In genomic region chr13:12864263-12864662, GRCm38 (mm10) we compare ENCODE assay signal across 13 mouse cellular contexts.
DNase-seq lines count a peak whose midpoint lies in the region; ATAC-seq and TF ChIP-seq lines count a peak whose summit lies in the region.
"Had no signal": no experiment of that assay in that cellular context is flagged by ENCODE, and none has a peak within 500 bp of the region (broad histone marks: within the 10 kb centered on the region; RNA-seq: fewer than 3 reads in every experiment).

No protein-coding gene starts in this region.

- no peak for DNase-seq in heart, postnatal 25 days (ENCODE audit: low spot score)
- no peak for DNase-seq in G1E (ENCODE audit: low spot score)
- DNase-seq in liver, postnatal 0 days, result no peak
- no peak for DNase-seq in adrenal gland, postnatal 10 days
- DNase-seq in left cerebral cortex, adult 11 months (ENCODE audit: low spot score), result no peak
- no peak for DNase-seq in lung, postnatal 4 days
- DNase-seq: adrenal gland, postnatal 14 days; cerebellum, postnatal 14 days; gastrocnemius, postnatal 36 days had no signal

- no peak overlapping the region for H3K4me3 ChIP-seq in heart, embryonic 14.5 days (ENCODE audit: control insufficient read depth in 1 of 2, insufficient read depth in 1 of 2, low read depth in 1 of 2, low read length in 2 of 2)
- no peak overlapping the region for H3K4me3 ChIP-seq in G1E (ENCODE audit: low read depth, low read length)
- no peak overlapping the region for H3K4me3 ChIP-seq in hindbrain, embryonic 12.5 days
- H3K4me3 ChIP-seq in liver, postnatal 0 days (ENCODE audit: low read depth, low read length), result no peak overlapping the region
- H3K4me3 ChIP-seq: left cerebral cortex, adult 2 months; neural tube, embryonic 12.5 days had no signal

- no peak overlapping the region for H3K4me2 ChIP-seq in heart, embryonic 14.5 days (ENCODE audit: low read length)
- no peak overlapping the region for H3K4me2 ChIP-seq in hindbrain, embryonic 12.5 days (replicated peaks)
- no peak overlapping the region for H3K4me2 ChIP-seq in liver, postnatal 0 days (ENCODE audit: low read depth, low read length)
- H3K4me2 ChIP-seq: neural tube, embryonic 12.5 days had no signal

- peak; percentile 54; the same call in 1 of the 2 replicates for ATAC-seq in heart, embryonic 14.5 days (ENCODE audit: insufficient number of reproducible peaks, insufficient read depth, low FRiP score, low read depth)
- peak; percentile 23; the same call in 1 of the 2 replicates for ATAC-seq in G1E (ENCODE audit: extremely low read depth, insufficient number of reproducible peaks, low FRiP score, poor library complexity, severe bottlenecking)
- ATAC-seq in hindbrain, embryonic 12.5 days (ENCODE audit: low FRiP score), result peak; percentile 63
- ATAC-seq in liver, postnatal 0 days, result peak; percentile 29; the same call in 1 of the 2 replicates

- H3K9me3 ChIP-seq in heart, embryonic 14.5 days (ENCODE audit: control insufficient read depth, low read length), result peaks cover 9% of the 10 kb centered on the region
- peaks cover 13% of the 10 kb centered on the region for H3K9me3 ChIP-seq in G1E (replicated peaks)
- H3K9me3 ChIP-seq in hindbrain, embryonic 12.5 days (replicated peaks), result peaks cover 36% of the 10 kb centered on the region
- peaks cover 6% of the 10 kb centered on the region; the same call in 1 of the 2 replicates for H3K9me3 ChIP-seq in liver, postnatal 0 days (ENCODE audit: low read length)

- no peaks in the 10 kb centered on the region for H3K27me3 ChIP-seq in heart, embryonic 14.5 days (ENCODE audit: control insufficient read depth, insufficient read depth, low read length)
- H3K27me3 ChIP-seq in G1E (ENCODE audit: insufficient read depth, low read length), result no peaks in the 10 kb centered on the region
- H3K27me3 ChIP-seq in hindbrain, embryonic 12.5 days, result no peaks in the 10 kb centered on the region
- no peaks in the 10 kb centered on the region for H3K27me3 ChIP-seq in liver, postnatal 0 days (ENCODE audit: insufficient read depth, low read length)
- H3K27me3 ChIP-seq: neural tube, embryonic 12.5 days had no signal

- no peak overlapping the region for H3K27ac ChIP-seq in heart, embryonic 14.5 days (replicated peaks in 1 of 2; ENCODE audit: control insufficient read depth in 1 of 2, insufficient read depth in 1 of 2, low read depth in 2 of 2, low read length in 2 of 2)
- H3K27ac ChIP-seq in hindbrain, embryonic 12.5 days, result no peak overlapping the region
- no peak overlapping the region for H3K27ac ChIP-seq in liver, postnatal 0 days (ENCODE audit: low read depth)
- H3K27ac ChIP-seq: left cerebral cortex, adult 2 months; neural tube, embryonic 12.5 days had no signal

- H3K9ac ChIP-seq in heart, embryonic 14.5 days (ENCODE audit: low read length), result no peak overlapping the region
- no peak overlapping the region for H3K9ac ChIP-seq in hindbrain, embryonic 12.5 days
- H3K9ac ChIP-seq in liver, postnatal 0 days (replicated peaks), result no peak overlapping the region
- H3K9ac ChIP-seq: neural tube, embryonic 12.5 days had no signal

- no peaks in the 10 kb centered on the region for H3K4me1 ChIP-seq in heart, embryonic 14.5 days (ENCODE audit: control insufficient read depth in 2 of 2, insufficient read depth in 2 of 2, low read length in 2 of 2)
- no peaks in the 10 kb centered on the region for H3K4me1 ChIP-seq in G1E (ENCODE audit: insufficient read depth, low read depth, low read length)
- H3K4me1 ChIP-seq in hindbrain, embryonic 12.5 days, result no peaks in the 10 kb centered on the region
- no peaks in the 10 kb centered on the region for H3K4me1 ChIP-seq in liver, postnatal 0 days (ENCODE audit: insufficient read depth)
- H3K4me1 ChIP-seq: neural tube, embryonic 12.5 days had no signal

- no peak for TF ChIP-seq EP300 in liver, postnatal 0 days (IDR thresholded peaks at IDR 0.05; ENCODE audit: low read depth)

- no peak for TF ChIP-seq CTCF in G1E (IDR thresholded peaks at IDR 0.05; ENCODE audit: low read depth, low read length)
- no peak for TF ChIP-seq CTCF in liver, postnatal 0 days (IDR thresholded peaks at IDR 0.05; ENCODE audit: low read depth)

- no peaks in the 10 kb centered on the region for H3K36me3 ChIP-seq in heart, embryonic 14.5 days (ENCODE audit: control insufficient read depth, insufficient read depth, low read length)
- no peaks in the 10 kb centered on the region for H3K36me3 ChIP-seq in G1E (replicated peaks)
- H3K36me3 ChIP-seq in hindbrain, embryonic 12.5 days, result no peaks in the 10 kb centered on the region
- no peaks in the 10 kb centered on the region for H3K36me3 ChIP-seq in liver, postnatal 0 days (replicated peaks; ENCODE audit: insufficient read depth, low read length)
- H3K36me3 ChIP-seq: neural tube, embryonic 12.5 days had no signal

- intact Hi-C loops in heart, postnatal 25 days (cut with DNase I), result no loop called here
